Mouse (Mus musculus): ENCODE data around the gene Ntn4. TPM values are rescaled to one million over a fixed set of nuclear protein-coding genes. Genes with fewer than 3 reads are reported as not detected.
A peak's percentile ranks its signal among the peaks of the same experiment; 100 is the strongest.

The Ntn4 gene
- polyA plus RNA-seq, 1 experiment from 2014 or later, result 0.58 TPM

DNA sequence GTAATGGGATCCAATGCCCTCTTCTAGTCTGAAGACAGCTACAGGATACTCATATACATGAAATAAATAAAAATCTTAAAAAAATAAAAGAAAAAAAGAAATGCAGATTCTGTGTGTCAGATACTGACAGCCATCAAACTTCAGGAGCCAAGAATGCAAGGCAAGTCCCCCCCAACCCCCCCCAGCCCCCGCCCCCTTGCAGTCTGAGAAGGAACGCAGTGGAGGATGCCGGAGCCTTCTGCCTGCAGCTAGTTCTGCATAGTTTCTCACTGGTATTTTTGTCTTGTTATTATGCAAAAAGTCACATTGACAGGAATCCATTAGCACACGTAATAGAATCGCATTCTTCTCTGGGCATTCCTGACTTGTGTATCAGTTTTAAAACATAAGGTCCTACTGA, 87.7 kb downstream of the Ntn4 start:
- Histone ChIP-seq H3K4me1 (replicated peaks; ENCODE audit: control insufficient read depth, insufficient read depth, low read length) (peaks cover 10% of the 10 kb centered on the region; the same call in 1 of the 2 replicates), H3K4me3 (ENCODE audit: low read length) (no peak overlapping the region), H3K27me3 (ENCODE audit: control insufficient read depth, insufficient read depth, low read depth, low read length) (no peaks in the 10 kb centered on the region), H3K27ac (ENCODE audit: low read length) (no peak overlapping the region), H3K4me2 (ENCODE audit: low read depth, low read length) (no peak overlapping the region), H3K9ac (ENCODE audit: low read length) (no peak overlapping the region), H3K9me3 (ENCODE audit: control insufficient read depth, low read length) (no peaks in the 10 kb centered on the region), H3K36me3 (ENCODE audit: control insufficient read depth, insufficient read depth, low read length) (no peaks in the 10 kb centered on the region)
- 57% methylated on average over 5 of the region's 5 CpGs for WGBS
- no peak for ATAC-seq (ENCODE audit: low read depth)

DNA sequence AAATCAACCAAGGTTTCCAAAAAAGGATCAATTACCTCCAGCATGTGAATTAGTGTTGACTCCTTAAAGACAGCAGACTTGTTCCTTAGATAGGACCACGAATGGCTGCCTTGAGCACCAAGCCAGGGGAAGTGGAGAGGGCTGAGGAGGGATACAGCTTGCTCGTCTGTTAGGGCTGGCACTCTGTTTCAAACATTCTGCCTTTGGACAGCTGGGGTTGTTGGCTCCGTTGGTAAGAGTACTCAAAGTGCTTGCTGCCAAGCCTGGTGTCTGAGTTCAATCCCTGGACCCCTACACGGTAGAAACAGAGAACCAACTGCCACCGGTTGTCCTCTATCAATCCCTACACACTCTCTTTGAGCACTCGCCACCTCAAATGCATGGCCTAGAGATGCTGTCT, 90.0 kb downstream of the Ntn4 start:
- Histone ChIP-seq H3K36me3 (ENCODE audit: control insufficient read depth, insufficient read depth, low read length) (no peaks in the 10 kb centered on the region), H3K9me3 (ENCODE audit: control insufficient read depth, low read length) (no peaks in the 10 kb centered on the region), H3K27ac (ENCODE audit: low read length) (no peak overlapping the region), H3K4me2 (ENCODE audit: low read depth, low read length) (no peak overlapping the region), H3K4me3 (ENCODE audit: low read length) (no peak overlapping the region), H3K27me3 (ENCODE audit: control insufficient read depth, insufficient read depth, low read depth, low read length) (no peaks in the 10 kb centered on the region), H3K9ac (ENCODE audit: low read length) (no peak overlapping the region), H3K4me1 (replicated peaks; ENCODE audit: control insufficient read depth, insufficient read depth, low read length) (no peaks in the 10 kb centered on the region)
- WGBS, result 67% methylated on average over 6 of the region's 6 CpGs
- ATAC-seq (ENCODE audit: low read depth), result no peak

DNA sequence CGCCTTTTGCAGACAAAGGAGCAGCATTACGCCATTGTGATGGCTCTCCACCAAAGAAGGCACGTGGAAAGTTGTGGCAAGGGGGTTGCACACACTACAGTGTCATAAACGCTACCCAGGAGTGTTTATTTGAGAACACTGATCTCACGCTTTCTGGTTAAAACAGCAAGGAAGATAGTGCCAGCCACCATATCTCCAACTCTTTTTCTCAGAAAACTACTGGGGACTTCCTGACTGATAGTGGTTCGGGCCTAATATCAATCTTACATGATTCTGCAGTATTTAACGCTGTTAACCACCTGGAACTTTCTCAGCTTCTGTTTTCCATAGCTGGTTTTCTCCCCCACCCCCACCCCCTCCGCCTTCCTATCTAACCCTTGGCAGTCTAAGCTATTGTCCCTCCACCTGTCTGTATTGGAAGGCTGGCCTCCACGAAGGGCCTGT, 90.8 kb downstream of the Ntn4 start:
- Histone ChIP-seq H3K9me3 (ENCODE audit: control insufficient read depth, low read length) (no peaks in the 10 kb centered on the region), H3K36me3 (ENCODE audit: control insufficient read depth, insufficient read depth, low read length) (no peaks in the 10 kb centered on the region), H3K27ac (ENCODE audit: low read length) (no peak overlapping the region), H3K4me1 (replicated peaks; ENCODE audit: control insufficient read depth, insufficient read depth, low read length) (0 out of 2 replicates have a peak, but pooled peaks cover 2% of the 10 kb centered on the region), H3K4me2 (ENCODE audit: low read depth, low read length) (no peak overlapping the region), H3K9ac (ENCODE audit: low read length) (no peak overlapping the region), H3K27me3 (ENCODE audit: control insufficient read depth, insufficient read depth, low read depth, low read length) (no peaks in the 10 kb centered on the region), H3K4me3 (ENCODE audit: low read length) (no peak overlapping the region)
- WGBS, result 73% methylated on average over 9 of the region's 9 CpGs
- ATAC-seq (ENCODE audit: low read depth), result no peak

DNA sequence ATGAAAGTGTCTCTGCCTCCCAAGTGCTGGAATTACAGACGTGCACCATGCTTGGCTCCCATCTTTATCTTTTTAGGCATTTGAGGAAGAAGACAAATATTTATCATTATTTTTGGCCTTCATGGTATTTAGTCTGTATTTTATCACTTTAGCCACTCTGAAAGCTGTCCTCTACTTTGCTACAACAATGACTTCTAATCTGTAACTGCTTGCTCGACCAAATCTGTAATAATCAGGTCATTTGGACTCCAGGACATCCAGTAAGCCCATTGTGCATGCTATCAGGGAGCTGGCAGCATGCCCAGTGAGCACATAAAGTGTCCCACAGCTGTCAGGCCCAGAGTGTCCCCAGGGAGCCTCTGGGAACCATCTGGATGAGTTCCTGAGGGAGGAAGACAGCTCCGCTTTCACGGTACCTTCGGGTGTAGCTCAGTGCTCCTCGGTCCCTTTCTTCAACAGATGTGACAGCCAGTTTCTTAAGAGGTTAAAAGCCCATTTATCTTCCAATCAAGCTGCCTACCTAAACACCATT, 95.7 kb downstream of the Ntn4 start:
- 26% methylated on average over 6 of the region's 6 CpGs for WGBS
- ATAC-seq (ENCODE audit: low read depth), result peak; percentile 59

DNA sequence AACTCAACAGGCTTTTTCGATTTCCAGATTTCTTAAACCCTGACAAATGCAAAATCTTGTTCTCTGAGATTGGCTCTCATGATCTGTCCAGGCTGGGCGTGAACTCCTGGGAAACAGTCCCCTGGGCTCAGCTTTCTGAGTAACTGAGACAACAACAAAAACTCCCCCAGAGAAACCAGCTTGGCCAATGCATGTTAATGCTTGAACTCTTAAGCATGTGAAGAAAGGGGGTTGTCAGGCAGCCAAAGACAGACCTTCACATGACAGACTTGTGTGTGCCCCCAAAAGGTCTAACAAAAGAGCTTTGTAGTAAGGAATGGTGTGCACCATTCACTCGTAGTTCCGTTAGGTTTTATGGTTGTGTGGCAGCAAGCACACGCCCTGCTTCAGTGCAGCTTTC, 96.6 kb downstream of the Ntn4 start:
- Histone ChIP-seq H3K4me1 (replicated peaks; ENCODE audit: control insufficient read depth, insufficient read depth, low read length) (0 out of 2 replicates have a peak, but pooled peaks cover 4% of the 10 kb centered on the region), H3K27ac (ENCODE audit: low read length) (no peak overlapping the region), H3K4me3 (ENCODE audit: low read length) (no peak overlapping the region), H3K9ac (ENCODE audit: low read length) (no peak overlapping the region), H3K27me3 (ENCODE audit: control insufficient read depth, insufficient read depth, low read depth, low read length) (no peaks in the 10 kb centered on the region), H3K36me3 (ENCODE audit: control insufficient read depth, insufficient read depth, low read length) (no peaks in the 10 kb centered on the region), H3K9me3 (ENCODE audit: control insufficient read depth, low read length) (no peaks in the 10 kb centered on the region), H3K4me2 (ENCODE audit: low read depth, low read length) (no peak overlapping the region)
- WGBS, result 79% methylated on average over 5 of the region's 5 CpGs
- no peak for ATAC-seq (ENCODE audit: low read depth)

More for the DNA sequence above, 95.7 kb downstream of the Ntn4 start:
- Histone ChIP-seq H3K4me1 (replicated peaks; ENCODE audit: control insufficient read depth, insufficient read depth, low read length) (0 out of 2 replicates have a peak, but pooled peaks cover 4% of the 10 kb centered on the region), H3K4me3 (ENCODE audit: low read length) (no peak overlapping the region), H3K36me3 (ENCODE audit: control insufficient read depth, insufficient read depth, low read length) (no peaks in the 10 kb centered on the region), H3K4me2 (ENCODE audit: low read depth, low read length) (no peak overlapping the region), H3K27me3 (ENCODE audit: control insufficient read depth, insufficient read depth, low read depth, low read length) (no peaks in the 10 kb centered on the region), H3K9ac (ENCODE audit: low read length) (no peak overlapping the region), H3K9me3 (ENCODE audit: control insufficient read depth, low read length) (no peaks in the 10 kb centered on the region), H3K27ac (ENCODE audit: low read length) (no peak overlapping the region)

DNA sequence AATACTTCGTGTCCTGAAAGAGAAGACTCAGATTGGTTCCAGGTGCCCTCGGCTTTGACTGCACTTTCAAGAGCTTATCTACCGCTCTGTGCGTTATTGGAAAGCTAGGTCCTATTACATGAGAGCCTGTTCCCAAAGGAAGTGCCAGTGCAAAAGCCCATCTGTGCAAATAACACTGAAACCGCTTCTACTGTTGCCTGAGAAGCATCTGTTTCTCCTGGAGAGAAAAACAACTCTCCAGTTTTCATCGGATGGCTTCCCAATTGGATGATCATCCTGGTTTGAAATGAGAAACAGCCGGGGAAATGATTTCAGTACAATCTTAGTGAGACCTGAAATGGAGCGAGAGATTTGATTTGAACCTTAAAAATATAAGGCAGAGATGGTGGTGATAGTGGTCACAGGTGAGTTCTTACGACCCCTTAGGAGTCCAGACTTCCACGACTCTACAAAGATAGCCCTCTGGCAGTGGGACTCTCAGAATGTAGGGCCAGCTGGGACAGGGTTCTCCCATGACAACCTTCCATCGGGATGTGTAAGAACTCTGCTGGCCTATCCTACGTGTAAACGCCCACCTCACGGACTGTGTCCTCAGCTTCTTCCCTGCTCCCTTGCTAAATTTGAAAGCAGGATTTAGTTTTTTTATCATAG, 101.1 kb downstream of the Ntn4 start:
- no peaks in the 10 kb centered on the region for H3K27me3 ChIP-seq (ENCODE audit: control insufficient read depth, insufficient read depth, low read depth, low read length)
- no peak overlapping the region for H3K4me3 ChIP-seq (ENCODE audit: low read length)
- no peak overlapping the region for H3K27ac ChIP-seq (ENCODE audit: low read length)
- H3K4me1 ChIP-seq (replicated peaks; ENCODE audit: control insufficient read depth, insufficient read depth, low read length), result no peaks in the 10 kb centered on the region
- no peak overlapping the region for H3K4me2 ChIP-seq (ENCODE audit: low read depth, low read length)
- H3K9ac ChIP-seq (ENCODE audit: low read length), result no peak overlapping the region
- no peaks in the 10 kb centered on the region for H3K9me3 ChIP-seq (ENCODE audit: control insufficient read depth, low read length)
- no peak for ATAC-seq (ENCODE audit: low read depth)
- no peaks in the 10 kb centered on the region for H3K36me3 ChIP-seq (ENCODE audit: control insufficient read depth, insufficient read depth, low read length)
- 70% methylated on average over 14 of the region's 14 CpGs for WGBS

DNA sequence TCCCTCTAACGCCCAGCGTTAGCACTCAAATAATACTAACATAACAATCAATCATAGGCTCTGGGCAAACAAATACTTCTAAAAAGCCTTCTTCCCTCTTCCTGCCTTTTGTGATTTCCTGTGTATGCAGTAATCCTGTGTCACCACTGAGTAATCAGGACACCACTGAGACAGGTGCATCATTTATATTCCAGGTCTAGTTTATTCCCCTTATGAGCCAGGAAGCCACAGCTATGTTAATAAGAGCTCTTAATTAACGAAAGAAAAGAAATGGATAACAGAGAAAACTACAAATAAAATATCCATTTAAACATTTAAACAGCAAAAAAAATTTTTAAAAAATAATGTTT, 101.6 kb downstream of the Ntn4 start:
- Histone ChIP-seq H3K4me3 (ENCODE audit: low read length) (no peak overlapping the region), H3K36me3 (ENCODE audit: control insufficient read depth, insufficient read depth, low read length) (no peaks in the 10 kb centered on the region), H3K9ac (ENCODE audit: low read length) (no peak overlapping the region), H3K27me3 (ENCODE audit: control insufficient read depth, insufficient read depth, low read depth, low read length) (no peaks in the 10 kb centered on the region), H3K9me3 (ENCODE audit: control insufficient read depth, low read length) (no peaks in the 10 kb centered on the region), H3K4me1 (replicated peaks; ENCODE audit: control insufficient read depth, insufficient read depth, low read length) (no peaks in the 10 kb centered on the region), H3K4me2 (ENCODE audit: low read depth, low read length) (no peak overlapping the region), H3K27ac (ENCODE audit: low read length) (no peak overlapping the region)
- WGBS, result 45% methylated on average over 3 of the region's 3 CpGs
- no peak for ATAC-seq (ENCODE audit: low read depth)

DNA sequence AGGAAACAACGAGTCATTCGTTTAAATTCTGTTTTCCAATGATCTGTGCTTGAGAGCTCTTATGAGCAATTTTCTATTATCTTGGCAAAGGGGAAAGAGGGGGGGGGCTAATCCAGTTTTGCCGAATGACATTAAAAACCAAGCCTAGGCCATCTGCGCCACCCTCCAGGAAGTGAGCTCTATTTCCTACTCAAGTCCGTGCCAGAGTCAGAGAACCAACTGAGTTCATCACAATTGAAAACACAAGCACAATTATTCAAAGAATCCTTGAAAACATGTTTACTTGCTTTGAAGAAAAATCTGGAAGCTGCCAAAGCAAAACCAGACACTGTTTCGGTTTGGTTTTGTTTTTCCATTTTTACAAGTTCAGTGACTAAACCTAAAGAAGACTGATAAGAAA, 102.1 kb downstream of the Ntn4 start:
- 56% methylated on average over 6 of the region's 6 CpGs for WGBS

DNA sequence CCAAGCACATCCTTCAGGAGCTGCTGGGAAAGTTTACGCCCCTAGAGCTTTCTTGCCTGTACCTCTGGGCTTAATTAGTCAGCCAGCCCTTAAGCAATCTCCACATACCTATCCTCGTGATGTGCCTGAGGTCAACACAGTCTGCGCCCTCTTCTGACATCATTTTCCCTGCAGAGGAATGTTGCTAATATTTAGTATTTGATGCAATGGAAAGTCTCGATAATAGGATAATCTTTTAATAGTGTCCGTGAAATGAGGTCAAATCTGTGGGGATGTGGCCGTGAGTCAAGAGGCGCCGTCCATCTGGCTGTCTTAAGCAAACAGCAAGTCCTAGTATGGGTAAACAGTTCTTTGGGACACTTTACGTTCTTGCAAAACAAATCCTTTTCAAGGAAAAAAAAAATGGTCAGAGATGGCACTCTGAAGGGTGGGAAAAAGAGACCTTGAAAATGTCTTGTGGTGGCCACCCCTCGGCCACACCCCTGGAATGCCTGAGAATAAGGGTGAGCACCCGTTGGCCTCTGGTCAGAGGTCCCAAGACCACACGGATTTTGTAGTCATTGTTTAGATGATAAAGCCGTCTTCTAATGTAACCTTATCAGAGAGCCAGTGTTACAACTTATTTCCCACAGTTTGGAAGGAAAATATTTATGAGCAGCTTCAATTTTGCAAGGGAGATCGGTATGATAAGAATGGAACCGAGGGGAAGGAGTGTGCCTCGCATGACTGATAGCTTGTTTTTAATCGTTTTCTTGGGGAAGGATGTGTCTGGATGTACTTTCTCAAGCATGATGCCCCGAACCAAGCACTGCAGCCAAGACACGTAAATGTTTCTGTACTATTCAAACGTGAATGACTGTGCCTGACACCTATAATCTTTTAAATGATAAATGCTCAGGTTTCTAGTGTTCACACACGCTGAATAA, 109.0 kb downstream of the Ntn4 start:
- Histone ChIP-seq H3K4me3 (ENCODE audit: low read length) (no peak overlapping the region), H3K36me3 (ENCODE audit: control insufficient read depth, insufficient read depth, low read length) (no peaks in the 10 kb centered on the region), H3K9me3 (ENCODE audit: control insufficient read depth, low read length) (no peaks in the 10 kb centered on the region), H3K9ac (ENCODE audit: low read length) (no peak overlapping the region), H3K4me2 (ENCODE audit: low read depth, low read length) (peak overlapping the region; percentile 30; the same call in 1 of the 2 replicates), H3K27me3 (ENCODE audit: control insufficient read depth, insufficient read depth, low read depth, low read length) (no peaks in the 10 kb centered on the region), H3K4me1 (replicated peaks; ENCODE audit: control insufficient read depth, insufficient read depth, low read length) (peaks cover 6% of the 10 kb centered on the region; the same call in 1 of the 2 replicates), H3K27ac (ENCODE audit: low read length) (no peak overlapping the region)
- WGBS, result 27% methylated on average over 21 of the region's 21 CpGs
- ATAC-seq (ENCODE audit: low read depth), result peak; percentile 64

More for the DNA sequence above, 102.1 kb downstream of the Ntn4 start:
- Histone ChIP-seq H3K4me1 (replicated peaks; ENCODE audit: control insufficient read depth, insufficient read depth, low read length) (no peaks in the 10 kb centered on the region), H3K9me3 (ENCODE audit: control insufficient read depth, low read length) (no peaks in the 10 kb centered on the region), H3K27ac (ENCODE audit: low read length) (no peak overlapping the region), H3K27me3 (ENCODE audit: control insufficient read depth, insufficient read depth, low read depth, low read length) (no peaks in the 10 kb centered on the region), H3K4me3 (ENCODE audit: low read length) (no peak overlapping the region), H3K4me2 (ENCODE audit: low read depth, low read length) (no peak overlapping the region), H3K9ac (ENCODE audit: low read length) (no peak overlapping the region), H3K36me3 (ENCODE audit: control insufficient read depth, insufficient read depth, low read length) (no peaks in the 10 kb centered on the region)
- no peak for ATAC-seq (ENCODE audit: low read depth)
